Mouse (Mus musculus) cortical plate, adult 2 months (tissue): ENCODE data around the gene Slc26a1.

Source experiments
- CTCF ChIP-seq: fragments of 200-500 bp; IDR thresholded peaks from 2 replicates; pipeline ENCODE4 v1.5.1; 2011; ENCODE audit warnings: mild to moderate bottlenecking, control low read depth, low read length; ENCODE audit not compliant: insufficient read depth; ENCODE audit errors: extremely low read depth
- POLR2A ChIP-seq: fragments of 200-500 bp; IDR thresholded peaks from 2 replicates; pipeline ENCODE4 v1.6.1; 2011; ENCODE audit warnings: mild to moderate bottlenecking, low read length, control low read depth; ENCODE audit not compliant: insufficient read depth; ENCODE audit errors: extremely low read depth

DNA sequence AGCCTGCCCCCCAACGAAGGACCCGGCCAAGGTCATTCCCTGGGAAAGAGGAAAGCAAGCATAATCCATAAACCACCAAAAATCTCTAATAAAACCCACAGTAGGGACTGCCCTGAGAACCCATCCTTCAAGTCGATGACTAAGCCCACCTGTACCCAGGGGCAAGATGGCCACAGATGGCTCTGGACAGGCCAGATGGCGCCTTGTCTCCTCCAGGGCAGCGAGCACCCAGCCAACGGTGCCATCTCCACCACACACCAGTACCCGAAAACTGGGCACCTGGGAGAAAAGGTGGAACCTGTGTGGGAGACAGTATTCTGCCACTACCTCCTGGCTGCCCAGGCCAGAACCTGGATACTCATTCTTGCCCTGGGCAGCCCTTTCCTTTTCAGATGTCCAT is 25.0 kb downstream of the Slc26a1 start:
- TF ChIP-seq CTCF (no peak), POLR2A (no peak)
